8 mouse cellular contexts compared by ENCODE assay signal in genomic region chr12:111412581-111413284, GRCm38 (mm10). TPM values are rescaled to one million over a fixed set of nuclear protein-coding genes. Genes with fewer than 3 reads are reported as not detected.
DNase-seq lines count a peak whose midpoint lies in the region; ATAC-seq and TF ChIP-seq lines count a peak whose summit lies in the region.

No protein-coding gene starts in this region.

- H3K36me3 ChIP-seq in lung, embryonic 16.5 days (ENCODE audit: control insufficient read depth, insufficient read depth, low read length): no peaks in the 10 kb centered on the region
- no peaks in the 10 kb centered on the region for H3K36me3 ChIP-seq in heart, embryonic 16.5 days (ENCODE audit: control insufficient read depth, insufficient read depth)
- no peaks in the 10 kb centered on the region for H3K36me3 ChIP-seq in limb, embryonic 12.5 days

- no peaks in the 10 kb centered on the region for H3K27me3 ChIP-seq in lung, embryonic 16.5 days (ENCODE audit: control insufficient read depth, insufficient read depth, low read depth, low read length)
- H3K27me3 ChIP-seq in heart, embryonic 16.5 days (ENCODE audit: control insufficient read depth, insufficient read depth, low read length): peaks cover 8% of the 10 kb centered on the region
- H3K27me3 ChIP-seq in limb, embryonic 12.5 days: peaks cover 67% of the 10 kb centered on the region

- H3K4me3 ChIP-seq in lung, embryonic 16.5 days (ENCODE audit: low read length): peak overlapping the region; percentile 34
- peak overlapping the region; percentile 51 for H3K4me3 ChIP-seq in heart, embryonic 16.5 days (ENCODE audit: low read length)
- peak overlapping the region; percentile 38 for H3K4me3 ChIP-seq in limb, embryonic 12.5 days (replicated peaks)
- peak overlapping the region; percentile 21; the same call in 1 of the 2 replicates for H3K4me3 ChIP-seq in olfactory bulb, adult 2 months (ENCODE audit: insufficient read depth, low read depth, low read length)

- H3K9ac ChIP-seq in lung, embryonic 16.5 days (ENCODE audit: low read length): peak overlapping the region; percentile 57
- H3K9ac ChIP-seq in heart, embryonic 16.5 days (ENCODE audit: low read length): peak overlapping the region; percentile 76
- H3K9ac ChIP-seq in limb, embryonic 12.5 days (replicated peaks): no peak overlapping the region

- peak; percentile 41; the same call in 1 of the 2 replicates for ATAC-seq in lung, embryonic 16.5 days (ENCODE audit: low read depth)
- peak; percentile 11 for ATAC-seq in heart, embryonic 16.5 days (replicated peaks; ENCODE audit: extremely low read depth, insufficient read depth, low FRiP score)
- ATAC-seq in limb, embryonic 12.5 days (ENCODE audit: insufficient number of reproducible peaks, insufficient read depth, low FRiP score, low TSS enrichment, low read depth): peak; percentile 10; the same call in 1 of the 2 replicates

- H3K9me3 ChIP-seq in lung, embryonic 16.5 days (ENCODE audit: control insufficient read depth, low read length): no peaks in the 10 kb centered on the region
- no peaks in the 10 kb centered on the region for H3K9me3 ChIP-seq in heart, embryonic 16.5 days (replicated peaks; ENCODE audit: control insufficient read depth, low read length)
- no peaks in the 10 kb centered on the region for H3K9me3 ChIP-seq in limb, embryonic 12.5 days

- no peak for TF ChIP-seq CTCF in olfactory bulb, adult 2 months (IDR thresholded peaks at IDR 0.05; ENCODE audit: insufficient read depth, low read depth, low read length)

- peaks cover 30% of the 10 kb centered on the region for H3K4me1 ChIP-seq in lung, embryonic 16.5 days (replicated peaks; ENCODE audit: control insufficient read depth, insufficient read depth, low read length)
- peaks cover 33% of the 10 kb centered on the region for H3K4me1 ChIP-seq in heart, embryonic 16.5 days (ENCODE audit: control insufficient read depth, insufficient read depth, low read length)
- peaks cover 36% of the 10 kb centered on the region for H3K4me1 ChIP-seq in limb, embryonic 12.5 days (replicated peaks)
- H3K4me1 ChIP-seq in olfactory bulb, adult 2 months (ENCODE audit: control insufficient read depth, insufficient read depth, low read length): peaks cover 41% of the 10 kb centered on the region

- WGBS in lung, embryonic 16.5 days: 20% methylated on average over 12 of the region's 12 CpGs
- WGBS in heart, embryonic 16.5 days: 11% methylated on average over 12 of the region's 12 CpGs
- 13% methylated on average over 12 of the region's 12 CpGs for WGBS in limb, embryonic 12.5 days
- WGBS in olfactory bulb, adult 2 months: 34% methylated on average over 12 of the region's 12 CpGs

- TF ChIP-seq POLR2A in olfactory bulb, adult 2 months (IDR thresholded peaks at IDR 0.05; ENCODE audit: insufficient read depth, low read depth, low read length): no peak

- no peak for DNase-seq in lung, postnatal 25 days (ENCODE audit: low spot score)
- DNase-seq in thymus, postnatal 14 days: no peak
- no peak for DNase-seq in cerebellum, adult 9-10 months
- no peak for DNase-seq in cerebellum, adult 11-12 months

- H3K4me2 ChIP-seq in lung, embryonic 16.5 days (ENCODE audit: low read depth, low read length): peak overlapping the region; percentile 57
- peak overlapping the region; percentile 80 for H3K4me2 ChIP-seq in heart, embryonic 16.5 days (ENCODE audit: low read depth, low read length)
- peak overlapping the region; percentile 62 for H3K4me2 ChIP-seq in limb, embryonic 12.5 days

- H3K27ac ChIP-seq in lung, embryonic 16.5 days (ENCODE audit: low read length): peak overlapping the region; percentile 70
- H3K27ac ChIP-seq in heart, embryonic 16.5 days (ENCODE audit: low read length): peak overlapping the region; percentile 90
- peak overlapping the region; percentile 78 for H3K27ac ChIP-seq in limb, embryonic 12.5 days
- H3K27ac ChIP-seq in olfactory bulb, adult 2 months (ENCODE audit: insufficient read depth, low read depth, low read length): no peak overlapping the region

RNA-seq across cellular contexts. Expression of gene Exoc3l4, which starts 4.1 kb away (rescaled TPM):
- polyA plus RNA-seq in lung, embryonic 16.5 days (2015; fragmentation: Nextera tagmentation; extraction: Ambion mirVana): 13.0 and 14.5 TPM in 2 replicates
- 13.3 and 14.9 TPM in 2 replicates for polyA plus RNA-seq in heart, embryonic 16.5 days (2015; fragmentation: Nextera tagmentation; extraction: Ambion mirVana)
- 5.6 and 7.1 TPM in 2 replicates for polyA plus RNA-seq in limb, embryonic 12.5 days (2016; fragmentation: Nextera tagmentation; extraction: Ambion mirVana)
- not detected in 2 replicates for polyA plus RNA-seq in olfactory bulb, adult 2 months (2012; ENCODE audit: insufficient read depth, insufficient read length, low replicate concordance, missing spikeins)

RNA-seq across cellular contexts. Expression of gene Lbhd2, which starts 6.1 kb away (rescaled TPM):
- 0.79 and 0.80 TPM in 2 replicates for polyA plus RNA-seq in lung, embryonic 16.5 days (2015; fragmentation: Nextera tagmentation; extraction: Ambion mirVana)
- polyA plus RNA-seq in heart, embryonic 16.5 days (2015; fragmentation: Nextera tagmentation; extraction: Ambion mirVana): 1.3 and 1.4 TPM in 2 replicates
- polyA plus RNA-seq in limb, embryonic 12.5 days (2016; fragmentation: Nextera tagmentation; extraction: Ambion mirVana): 4.4 and 6.7 TPM in 2 replicates
- polyA plus RNA-seq in olfactory bulb, adult 2 months (2012; ENCODE audit: insufficient read depth, insufficient read length, low replicate concordance, missing spikeins): not detected in 2 replicates

RNA-seq across cellular contexts. Expression of gene Tnfaip2, which starts 29.5 kb away (rescaled TPM):
- 4.0 and 6.9 TPM in 2 replicates for polyA plus RNA-seq in lung, embryonic 16.5 days (2015; fragmentation: Nextera tagmentation; extraction: Ambion mirVana)
- 3.2 and 4.8 TPM in 2 replicates for polyA plus RNA-seq in heart, embryonic 16.5 days (2015; fragmentation: Nextera tagmentation; extraction: Ambion mirVana)
- 4.1 and 5.3 TPM in 2 replicates for polyA plus RNA-seq in limb, embryonic 12.5 days (2016; fragmentation: Nextera tagmentation; extraction: Ambion mirVana)
- not detected in 2 replicates for polyA plus RNA-seq in olfactory bulb, adult 2 months (2012; ENCODE audit: insufficient read depth, insufficient read length, low replicate concordance, missing spikeins)

RNA-seq across cellular contexts. Expression of gene Cdc42bpb, which starts 35.2 kb away (rescaled TPM):
- polyA plus RNA-seq in lung, embryonic 16.5 days (2015; fragmentation: Nextera tagmentation; extraction: Ambion mirVana): 34.4 and 36.1 TPM in 2 replicates
- polyA plus RNA-seq in heart, embryonic 16.5 days (2015; fragmentation: Nextera tagmentation; extraction: Ambion mirVana): 19.6 and 27.3 TPM in 2 replicates
- 25.6 and 32.1 TPM in 2 replicates for polyA plus RNA-seq in limb, embryonic 12.5 days (2016; fragmentation: Nextera tagmentation; extraction: Ambion mirVana)
- polyA plus RNA-seq in olfactory bulb, adult 2 months (2012; ENCODE audit: insufficient read depth, insufficient read length, low replicate concordance, missing spikeins): not detected in 2 replicates
